Mouse (Mus musculus) kidney, postnatal 10 days (tissue): ENCODE data around the gene Gm3415.
"Not testable (repeated sequence)": the region's sequence is repeated elsewhere in the genome, so short reads cannot be mapped to it uniquely, and the experiment has no call there.

Experiments used
- DNase-seq: peaks from one replicate; pipeline ENCODE4 v3.0.0; 2021; ENCODE audit warnings: mixed read lengths

Gm3415 gene

GRCm38 (mm10) chr5:146555836-146556235 is at the start of gene Gm3415:
Gene Gm3415, plus strand, starts transcription at chr5:146556136.
- DNase-seq, result not testable (repeated sequence)

GRCm38 (mm10) chr5:146513823-146514222 is 42.1 kb upstream of the Gm3415 start, which contains the start of gene Gm3402:
Gene Gm3402, plus strand, starts transcription at chr5:146514123.
- DNase-seq, result not testable (repeated sequence)

DNA sequence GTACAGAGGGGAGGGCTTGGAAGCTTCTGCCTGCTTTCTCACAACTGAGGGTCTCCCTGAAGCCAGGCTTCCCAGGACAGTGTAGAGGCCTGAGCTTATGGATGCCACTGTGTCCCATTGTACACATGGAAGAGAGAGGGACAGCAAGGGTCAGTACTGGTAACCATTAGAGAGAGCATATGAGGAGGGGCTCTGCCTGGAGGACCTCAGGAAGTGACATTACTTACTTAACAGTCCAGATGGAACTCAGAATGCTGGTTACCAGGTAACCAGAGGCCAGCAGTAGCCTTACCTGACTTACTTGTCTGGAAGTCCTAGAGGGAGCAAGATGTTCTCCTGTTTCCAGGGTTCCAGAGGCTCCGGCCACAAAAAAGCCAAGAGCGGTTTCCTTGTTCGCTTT is 30.4 kb upstream of the Gm3415 start, which contains the start of gene Gm3404:
Gm3404 (plus strand) TSS at position 301 of the 400 bp plus-strand sequence.
- DNase-seq, result not testable (repeated sequence)

GRCm38 (mm10) chr5:146537347-146537746 is 18.6 kb upstream of the Gm3415 start, which contains the start of gene Gm3409:
Gene Gm3409, plus strand, starts transcription at chr5:146537647.
- DNase-seq, result not testable (repeated sequence)

- no peak for DNase-seq
Measured at GRCm38 (mm10) chr5:146564259-146564658, 8.3 kb downstream of the Gm3415 start.

DNA sequence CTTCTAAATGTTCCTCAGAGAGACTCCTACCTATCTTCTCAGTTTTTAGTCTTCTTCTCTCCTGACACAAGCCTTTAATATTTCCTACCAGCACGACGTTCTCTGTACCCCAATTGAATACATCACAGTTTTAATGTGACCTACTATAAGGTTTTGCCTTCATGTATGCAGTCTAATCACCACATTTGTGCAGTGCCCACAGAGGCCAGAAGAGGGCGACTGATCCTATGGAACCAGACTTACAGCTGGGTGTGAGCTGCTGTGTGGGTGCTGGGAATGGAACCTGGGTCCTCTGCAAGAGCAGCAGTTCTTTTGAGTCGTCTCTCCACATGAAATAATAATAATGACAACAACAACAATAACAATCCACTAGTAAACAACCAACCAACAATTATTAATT is 11.1 kb downstream of the Gm3415 start:
- DNase-seq, result no peak

GRCm38 (mm10) chr5:146570179-146570578 is 14.2 kb downstream of the Gm3415 start:
- not testable (repeated sequence) for DNase-seq

GRCm38 (mm10) chr5:146571830-146572734 is 16.1 kb downstream of the Gm3415 start:
- not testable (repeated sequence) for DNase-seq

DNA sequence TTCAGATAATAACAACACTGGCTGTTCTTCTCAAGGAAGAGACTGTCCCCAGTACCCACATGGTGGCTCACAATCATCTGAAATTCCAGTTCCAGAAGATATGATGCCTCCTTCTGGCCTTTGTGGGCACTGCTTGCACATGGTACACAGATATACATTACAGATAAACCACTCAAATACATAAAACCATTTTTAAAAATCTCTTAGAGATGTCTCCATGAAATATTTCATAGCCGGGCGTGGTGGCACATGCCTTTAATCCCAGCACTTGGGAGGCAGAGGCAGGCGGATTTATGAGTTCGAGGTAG is 16.8 kb downstream of the Gm3415 start:
- DNase-seq, result not testable (repeated sequence)

- DNase-seq, result no peak
Measured at GRCm38 (mm10) chr5:146576668-146577067, 20.7 kb downstream of the Gm3415 start.

- DNase-seq, result no peak
Measured at GRCm38 (mm10) chr5:146584156-146584477, 28.2 kb downstream of the Gm3415 start.

DNA sequence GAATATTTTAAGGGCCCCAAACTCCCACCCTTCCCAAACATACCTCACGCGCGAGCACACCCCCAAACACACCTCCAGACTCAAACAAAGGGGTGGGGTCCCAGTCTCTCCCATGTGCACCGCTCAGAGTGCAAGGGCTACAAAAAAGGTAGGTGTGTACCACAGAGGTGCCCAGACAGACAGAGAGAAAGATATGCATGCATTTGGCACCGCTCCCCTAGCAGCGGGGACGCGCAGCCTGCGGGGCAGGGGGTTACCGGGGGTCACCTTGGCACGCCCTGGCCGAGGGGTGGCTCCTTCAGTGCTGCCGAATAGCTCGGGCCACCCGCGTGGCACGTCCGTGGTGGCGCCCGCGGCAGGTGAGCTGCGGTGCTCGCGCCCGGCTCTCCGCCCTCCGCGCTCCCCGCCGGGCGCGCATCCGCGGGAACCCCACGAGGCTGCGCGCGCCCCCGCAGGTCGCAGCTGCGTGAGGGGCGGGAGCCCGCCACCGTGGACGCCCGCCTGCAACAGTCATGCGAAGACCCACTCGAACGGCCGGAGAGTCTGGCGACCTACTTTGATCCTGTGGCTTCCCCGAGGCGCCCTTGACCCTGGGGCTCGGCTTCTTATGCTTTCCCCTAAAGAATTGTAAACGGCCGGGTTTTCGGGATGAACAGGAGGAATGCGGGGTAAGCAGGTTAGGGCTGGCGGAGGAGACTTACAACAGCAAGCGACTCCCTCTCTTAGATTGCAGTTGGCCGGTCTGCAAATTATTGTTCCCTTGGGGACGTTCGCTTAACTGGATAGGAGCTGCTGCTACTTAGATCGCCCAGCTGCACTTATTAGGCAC is 28.8 kb downstream of the Gm3415 start, which contains the start of gene Gpr12:
Gpr12 (minus strand) TSS at position 762 of the 829 bp plus-strand sequence.
- DNase-seq, result peak; percentile 40

- no peak for DNase-seq
Measured at GRCm38 (mm10) chr5:146585307-146585651, 29.3 kb downstream of the Gm3415 start.

DNA sequence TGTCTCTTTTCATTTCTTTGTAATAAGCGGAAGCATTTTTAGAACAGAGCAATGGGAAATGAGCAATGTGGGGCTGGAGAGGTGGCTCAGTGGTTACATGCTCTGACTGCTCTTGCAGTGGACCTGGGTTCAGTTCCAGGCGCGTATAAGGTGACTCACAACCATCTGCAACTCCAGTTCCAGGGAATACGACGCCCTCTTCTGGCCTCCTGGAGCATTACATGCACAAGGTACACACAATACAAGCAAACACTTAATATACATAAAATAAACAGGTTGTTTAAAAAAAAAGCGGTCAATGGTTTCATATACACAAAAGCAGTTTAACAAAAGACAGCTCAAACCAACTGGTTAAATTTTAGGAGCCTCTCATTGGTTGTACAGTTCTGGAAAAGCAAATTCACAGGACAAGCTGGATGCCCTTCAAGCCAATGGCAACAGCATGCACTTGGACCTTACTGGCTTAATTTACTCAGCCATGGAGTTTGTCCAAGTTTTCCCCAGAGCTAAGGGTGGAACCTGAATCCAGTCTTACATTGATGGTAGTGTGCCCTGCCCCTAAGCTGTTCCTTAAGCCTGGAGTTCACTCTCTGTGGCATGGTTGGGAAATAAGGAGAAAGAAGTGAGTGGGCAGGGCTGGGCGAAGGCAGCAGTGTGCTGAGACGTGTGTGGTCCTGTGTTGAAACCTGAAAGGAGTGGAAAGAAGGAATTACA is 30.6 kb downstream of the Gm3415 start:
- DNase-seq, result no peak

DNA sequence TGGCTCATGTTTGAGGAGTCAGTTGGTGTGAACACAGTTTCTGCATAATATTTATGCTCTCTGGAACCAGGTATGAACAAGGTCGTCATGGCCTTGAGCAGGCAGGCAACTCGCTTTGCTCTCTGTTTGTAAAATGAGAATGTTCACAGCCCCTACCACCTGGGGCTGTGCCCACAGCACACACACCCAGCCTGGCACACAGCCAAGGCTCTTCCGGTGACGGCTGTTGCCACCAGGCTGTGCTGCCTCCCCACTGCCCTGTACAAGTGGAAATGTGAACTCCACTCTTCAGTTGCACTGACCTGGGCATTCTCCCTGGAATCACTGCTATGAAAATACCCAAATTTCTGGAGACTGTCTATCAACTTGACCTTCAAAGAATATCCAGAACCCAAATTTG is 35.1 kb downstream of the Gm3415 start:
- peak; percentile 34 for DNase-seq

- DNase-seq, result no peak
Measured at GRCm38 (mm10) chr5:146591636-146592035, 35.7 kb downstream of the Gm3415 start.

DNA sequence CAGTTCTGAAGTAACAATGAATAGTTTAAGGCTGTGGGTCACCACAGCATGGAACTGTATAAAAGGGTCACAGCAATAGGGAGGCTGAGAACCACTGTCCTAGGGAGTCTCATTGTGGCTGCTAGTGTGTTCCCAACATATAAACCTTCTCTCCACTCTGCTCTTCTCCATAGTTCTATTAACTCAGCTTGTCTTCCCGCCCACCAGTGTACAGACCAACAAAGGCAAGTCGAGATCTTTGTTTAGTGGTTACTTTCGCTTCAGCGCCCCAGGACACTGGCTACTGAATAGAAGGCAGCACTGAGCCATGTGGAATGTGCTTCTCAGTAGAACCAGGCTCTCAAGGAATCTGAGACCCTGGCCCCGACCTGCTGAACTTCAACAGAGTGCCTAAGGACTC is 36.6 kb downstream of the Gm3415 start:
- no peak for DNase-seq

- DNase-seq, result no peak
Measured at GRCm38 (mm10) chr5:146596612-146597502, 40.9 kb downstream of the Gm3415 start.

DNA sequence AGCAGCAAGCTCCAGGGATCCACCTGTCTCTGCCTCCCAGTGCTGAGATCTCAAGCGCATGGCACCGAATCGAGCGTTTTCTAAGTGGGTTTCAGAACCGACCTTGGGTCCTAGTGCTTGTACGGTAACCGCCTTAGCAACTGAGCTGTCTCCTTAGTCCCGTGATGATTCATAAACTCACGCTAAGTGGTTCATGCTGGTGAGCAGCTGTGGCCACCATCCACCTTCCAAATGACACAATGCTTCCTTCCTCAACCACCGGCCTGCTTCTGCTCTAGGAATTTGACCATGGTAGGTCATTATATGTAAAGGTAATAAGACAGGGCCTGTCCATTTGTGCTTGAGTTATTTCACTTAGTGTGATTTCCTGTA is 41.6 kb downstream of the Gm3415 start:
- DNase-seq, result no peak

- DNase-seq, result no peak
Measured at GRCm38 (mm10) chr5:146598215-146599119, 42.5 kb downstream of the Gm3415 start.

DNA sequence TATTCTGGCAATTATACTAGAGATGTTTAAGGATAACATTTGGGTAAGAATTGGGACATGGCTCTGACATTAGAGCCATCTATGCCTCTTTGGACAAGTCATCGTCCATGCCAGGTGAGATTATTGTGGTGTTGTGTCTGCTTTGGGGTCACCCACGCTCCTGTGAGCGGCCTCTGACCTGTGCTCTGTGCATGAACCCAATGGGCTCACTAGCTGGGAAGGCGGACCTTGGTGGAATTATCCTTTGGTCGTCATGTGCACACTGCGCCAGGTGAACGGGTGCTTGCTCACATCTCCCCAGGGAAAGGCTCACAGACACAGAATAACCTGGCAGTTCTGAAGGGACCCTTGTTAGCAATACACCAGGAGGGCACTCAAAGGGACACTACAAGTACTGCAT is 43.3 kb downstream of the Gm3415 start:
- not testable (repeated sequence) for DNase-seq
